Mouse (Mus musculus) hindbrain, embryonic 14.5 days (tissue): Measurements from ENCODE around the gene Ints12. TPM values are rescaled to one million over a fixed set of nuclear protein-coding genes. Genes with fewer than 3 reads are reported as not detected.

ENCODE experiments used
- polyA plus RNA-seq: library from polyadenylated mRNA; unstranded; fragments of >200 nt; fragmentation: Nextera tagmentation; extraction: Ambion mirVana; gene quantifications from 2 replicates; pipeline ENCODE4 v1.2.1, GENCODE M21; 2014

The Ints12 gene
- polyA plus RNA-seq, 1 experiment from 2014 or later = 18.2 TPM

Other genes starting within 250 kb of the Ints12 start
- gene Npnt, start 141.5 kb upstream of the Ints12 start, polyA plus RNA-seq = 31.1 and 32.7 TPM in 2 replicates
- gene Gstcd, start 193 bp downstream of the Ints12 start, polyA plus RNA-seq = 3.8 and 4.6 TPM in 2 replicates
- gene Arhgef38, start 143.1 kb downstream of the Ints12 start, polyA plus RNA-seq = 0.04 and 0.07 TPM in 2 replicates
- gene Ppa2, start 218.3 kb downstream of the Ints12 start, polyA plus RNA-seq = 78.2 and 80.1 TPM in 2 replicates